Mouse (Mus musculus): ENCODE measurements around the gene Helq. TPM values are rescaled to one million over a fixed set of nuclear protein-coding genes. Genes with fewer than 3 reads are reported as not detected.
A peak's percentile ranks its signal among the peaks of the same experiment; 100 is the strongest.

Helq gene
- 23.6 and 25.4 TPM in 2 replicates for polyA plus RNA-seq (2016; fragmentation: Nextera tagmentation; extraction: Ambion mirVana)

- ATAC-seq (ENCODE audit: insufficient number of reproducible peaks, insufficient read depth, low FRiP score, low TSS enrichment), result peak; percentile 97
- Histone ChIP-seq H3K4me1 (peaks cover 13% of the 10 kb centered on the region; the same call in 1 of the 2 replicates), H3K4me3 (peak within 1 kb of the TSS; percentile 79), H3K9ac (peak within 1 kb of the TSS; percentile 74), H3K4me2 (replicated peaks) (peak within 1 kb of the TSS; percentile 85), H3K27ac (no peak within 1 kb of the TSS), H3K27me3 (no peaks in the 10 kb centered on the region), H3K36me3 (peaks cover 18% of the 10 kb centered on the region; the same call in 1 of the 2 replicates), H3K9me3 (no peaks in the 10 kb centered on the region)
- WGBS, result under 1% methylated on average over 67 of the region's 67 CpGs
Observed at GRCm38 (mm10) chr5:100798165-100798860, at the start of gene Helq, which contains the start of gene Mrps18c. Helq (minus strand) TSS chr5:100798598. Mrps18c (plus strand) TSS chr5:100798627.

GRCm38 (mm10) chr5:100847143-100847542, 48.7 kb upstream of the Helq start:
- WGBS, result 10% methylated on average over 2 of the region's 2 CpGs
- Histone ChIP-seq H3K9ac (no peak overlapping the region), H3K4me1 (peaks cover 11% of the 10 kb centered on the region), H3K27me3 (peaks cover 54% of the 10 kb centered on the region), H3K4me2 (replicated peaks) (peak overlapping the region; percentile 100), H3K27ac (no peak overlapping the region), H3K9me3 (no peaks in the 10 kb centered on the region), H3K4me3 (no peak overlapping the region), H3K36me3 (no peaks in the 10 kb centered on the region)
- ATAC-seq (ENCODE audit: insufficient number of reproducible peaks, insufficient read depth, low FRiP score, low TSS enrichment), result no peak

GRCm38 (mm10) chr5:100846599-100846920, 48.2 kb upstream of the Helq start:
- Histone ChIP-seq H3K4me3 (peak overlapping the region; percentile 61), H3K9ac (peak overlapping the region; percentile 51), H3K27me3 (peaks cover 54% of the 10 kb centered on the region), H3K27ac (no peak overlapping the region), H3K4me1 (peaks cover 11% of the 10 kb centered on the region), H3K4me2 (replicated peaks) (peak overlapping the region; percentile 100), H3K36me3 (no peaks in the 10 kb centered on the region), H3K9me3 (no peaks in the 10 kb centered on the region)
- ATAC-seq (ENCODE audit: insufficient number of reproducible peaks, insufficient read depth, low FRiP score, low TSS enrichment), result peak; percentile 42; the same call in 1 of the 2 replicates
- WGBS, result 0% methylated on average over 22 of the region's 22 CpGs

GRCm38 (mm10) chr5:100845848-100846598, 47.6 kb upstream of the Helq start:
- Histone ChIP-seq H3K9me3 (no peaks in the 10 kb centered on the region), H3K9ac (peak overlapping the region; percentile 51), H3K27me3 (peaks cover 54% of the 10 kb centered on the region), H3K27ac (no peak overlapping the region), H3K36me3 (no peaks in the 10 kb centered on the region), H3K4me2 (replicated peaks) (peak overlapping the region; percentile 100), H3K4me3 (peak overlapping the region; percentile 61), H3K4me1 (peaks cover 11% of the 10 kb centered on the region)
- WGBS, result under 1% methylated on average over 52 of the region's 52 CpGs
- peak; percentile 59 for ATAC-seq (ENCODE audit: insufficient number of reproducible peaks, insufficient read depth, low FRiP score, low TSS enrichment)

- H3K9me3 ChIP-seq, result no peaks in the 10 kb centered on the region
- no peak within 1 kb of the TSS for H3K27ac ChIP-seq
- no peaks in the 10 kb centered on the region for H3K36me3 ChIP-seq
- peak within 1 kb of the TSS; percentile 100 for H3K4me2 ChIP-seq (replicated peaks)
- H3K4me3 ChIP-seq, result peak within 1 kb of the TSS; percentile 61
- peaks cover 11% of the 10 kb centered on the region for H3K4me1 ChIP-seq
- H3K9ac ChIP-seq, result peak within 1 kb of the TSS; percentile 51
- peaks cover 54% of the 10 kb centered on the region for H3K27me3 ChIP-seq
- under 1% methylated on average over 16 of the region's 16 CpGs for WGBS
- ATAC-seq (ENCODE audit: insufficient number of reproducible peaks, insufficient read depth, low FRiP score, low TSS enrichment), result no peak
Observed at GRCm38 (mm10) chr5:100845485-100845847, 47.1 kb upstream of the Helq start, which contains the start of gene Gpat3. Gpat3 (plus strand) TSS chr5:100845713.

- ATAC-seq (ENCODE audit: insufficient number of reproducible peaks, insufficient read depth, low FRiP score, low TSS enrichment), result no peak
- Histone ChIP-seq H3K9me3 (no peaks in the 10 kb centered on the region), H3K4me2 (replicated peaks) (peak overlapping the region; percentile 100; the same call in 1 of the 2 replicates), H3K36me3 (no peaks in the 10 kb centered on the region), H3K4me1 (peaks cover 11% of the 10 kb centered on the region), H3K4me3 (no peak overlapping the region), H3K27ac (no peak overlapping the region), H3K27me3 (peaks cover 54% of the 10 kb centered on the region), H3K9ac (no peak overlapping the region)
- WGBS, result 49% methylated on average over 3 of the region's 3 CpGs
Observed at GRCm38 (mm10) chr5:100844485-100844884, 46.1 kb upstream of the Helq start.

GRCm38 (mm10) chr5:100837907-100838306, 39.5 kb upstream of the Helq start:
- H3K9me3 ChIP-seq, result no peaks in the 10 kb centered on the region
- ATAC-seq (ENCODE audit: insufficient number of reproducible peaks, insufficient read depth, low FRiP score, low TSS enrichment), result no peak
- 84% methylated on average over 7 of the region's 7 CpGs for WGBS
- H3K27ac ChIP-seq, result no peak overlapping the region
- no peak overlapping the region for H3K4me3 ChIP-seq
- H3K4me1 ChIP-seq, result no peaks in the 10 kb centered on the region
- no peak overlapping the region for H3K4me2 ChIP-seq (replicated peaks)
- H3K36me3 ChIP-seq, result no peaks in the 10 kb centered on the region
- H3K27me3 ChIP-seq, result no peaks in the 10 kb centered on the region
- no peak overlapping the region for H3K9ac ChIP-seq

GRCm38 (mm10) chr5:100835862-100836538, 37.6 kb upstream of the Helq start:
- no peak overlapping the region for H3K4me2 ChIP-seq (replicated peaks)
- no peak overlapping the region for H3K27ac ChIP-seq
- no peak overlapping the region for H3K4me3 ChIP-seq
- H3K9ac ChIP-seq, result no peak overlapping the region
- WGBS, result 61% methylated on average over 9 of the region's 9 CpGs
- no peaks in the 10 kb centered on the region for H3K4me1 ChIP-seq
- H3K27me3 ChIP-seq, result no peaks in the 10 kb centered on the region
- no peaks in the 10 kb centered on the region for H3K9me3 ChIP-seq
- no peak; the same call in 1 of the 2 replicates for ATAC-seq (ENCODE audit: insufficient number of reproducible peaks, insufficient read depth, low FRiP score, low TSS enrichment)
- H3K36me3 ChIP-seq, result no peaks in the 10 kb centered on the region

- no peak overlapping the region for H3K4me3 ChIP-seq
Observed at GRCm38 (mm10) chr5:100833841-100834240, 35.4 kb upstream of the Helq start.

GRCm38 (mm10) chr5:100832680-100833079, 34.3 kb upstream of the Helq start:
- Histone ChIP-seq H3K4me2 (replicated peaks) (no peak overlapping the region), H3K9ac (no peak overlapping the region), H3K27ac (no peak overlapping the region), H3K4me1 (no peaks in the 10 kb centered on the region), H3K27me3 (no peaks in the 10 kb centered on the region), H3K4me3 (no peak overlapping the region), H3K36me3 (no peaks in the 10 kb centered on the region), H3K9me3 (no peaks in the 10 kb centered on the region)
- no peak for ATAC-seq (ENCODE audit: insufficient number of reproducible peaks, insufficient read depth, low FRiP score, low TSS enrichment)
- WGBS, result 83% methylated on average over 3 of the region's 3 CpGs

More at GRCm38 (mm10) chr5:100833841-100834240, 35.4 kb upstream of the Helq start:
- ATAC-seq (ENCODE audit: insufficient number of reproducible peaks, insufficient read depth, low FRiP score, low TSS enrichment), result no peak
- WGBS, result 84% methylated on average over 2 of the region's 2 CpGs
- H3K4me2 ChIP-seq (replicated peaks), result no peak overlapping the region
- H3K27me3 ChIP-seq, result no peaks in the 10 kb centered on the region
- no peak overlapping the region for H3K27ac ChIP-seq
- H3K4me1 ChIP-seq, result no peaks in the 10 kb centered on the region
- no peaks in the 10 kb centered on the region for H3K9me3 ChIP-seq
- H3K9ac ChIP-seq, result no peak overlapping the region
- no peaks in the 10 kb centered on the region for H3K36me3 ChIP-seq

GRCm38 (mm10) chr5:100828701-100829100, 30.3 kb upstream of the Helq start:
- Histone ChIP-seq H3K4me3 (no peak overlapping the region), H3K36me3 (no peaks in the 10 kb centered on the region), H3K27ac (no peak overlapping the region), H3K27me3 (no peaks in the 10 kb centered on the region), H3K9me3 (no peaks in the 10 kb centered on the region), H3K4me2 (replicated peaks) (no peak overlapping the region), H3K9ac (no peak overlapping the region), H3K4me1 (no peaks in the 10 kb centered on the region)
- WGBS, result 78% methylated on average over 3 of the region's 3 CpGs
- ATAC-seq (ENCODE audit: insufficient number of reproducible peaks, insufficient read depth, low FRiP score, low TSS enrichment), result no peak

Data from embryonic facial prominence, embryonic 12.5 days (tissue).